Mouse (Mus musculus) liver, postnatal 0 days (tissue): ENCODE data around the gene Slc25a38.

Experiments
- CTCF ChIP-seq: sonication (generic); IDR thresholded peaks from 2 replicates; pipeline ENCODE4 v1.5.1; 2016; ENCODE audit warnings: antibody characterized with exemption, low read depth
- EP300 ChIP-seq: IDR thresholded peaks from 2 replicates; pipeline ENCODE4 v1.6.1; 2016; ENCODE audit warnings: antibody characterized with exemption, low read depth, mild to moderate bottlenecking

DNA sequence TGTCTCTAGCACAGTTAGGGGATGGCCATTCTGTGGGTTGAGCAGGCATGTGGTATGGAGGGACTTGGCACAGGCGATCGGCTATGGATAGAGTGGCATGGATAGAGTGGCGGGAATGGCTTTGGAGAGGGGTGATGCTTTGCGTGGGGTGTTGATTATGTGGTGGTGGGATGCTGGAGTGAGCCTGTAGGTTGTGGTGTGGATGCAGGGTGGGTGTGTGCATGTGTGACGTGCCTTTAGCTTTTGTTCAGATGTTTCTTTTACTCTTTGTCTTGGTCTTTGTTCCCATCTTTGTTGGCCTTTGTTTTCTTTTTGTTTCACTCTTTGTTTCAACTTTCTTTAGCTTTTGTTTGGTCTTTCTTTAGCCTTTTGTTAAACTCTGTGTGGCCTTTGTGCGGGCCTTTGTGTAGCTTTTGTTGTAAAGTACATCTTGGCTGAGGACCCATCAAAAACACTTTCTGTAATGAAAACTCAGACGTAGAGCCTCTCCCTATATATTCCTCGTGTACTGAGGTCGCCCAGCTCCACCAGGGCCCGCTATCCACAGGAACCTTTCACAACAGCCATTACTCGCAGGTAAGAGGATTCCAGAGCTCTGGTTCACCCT is 39.2 kb downstream of the Slc25a38 start, which contains the start of gene Mobp:
- TF ChIP-seq CTCF (no peak), EP300 (no peak)
